Mouse (Mus musculus) right cerebral cortex, postnatal 25 days (tissue): ENCODE measurements around the gene Rnase12.
"Not testable (repeated sequence)": the region's sequence is repeated elsewhere in the genome, so short reads cannot be mapped to it uniquely, and the experiment has no call there.

ENCODE experiments used
- DNase-seq: peaks from one replicate; pipeline ENCODE4 v3.0.0; 2022

Rnase12 gene

GRCm38 (mm10) chr14:51014724-51015123 lies 42.7 kb downstream of the Rnase12 start:
- not testable (repeated sequence) for DNase-seq

DNA sequence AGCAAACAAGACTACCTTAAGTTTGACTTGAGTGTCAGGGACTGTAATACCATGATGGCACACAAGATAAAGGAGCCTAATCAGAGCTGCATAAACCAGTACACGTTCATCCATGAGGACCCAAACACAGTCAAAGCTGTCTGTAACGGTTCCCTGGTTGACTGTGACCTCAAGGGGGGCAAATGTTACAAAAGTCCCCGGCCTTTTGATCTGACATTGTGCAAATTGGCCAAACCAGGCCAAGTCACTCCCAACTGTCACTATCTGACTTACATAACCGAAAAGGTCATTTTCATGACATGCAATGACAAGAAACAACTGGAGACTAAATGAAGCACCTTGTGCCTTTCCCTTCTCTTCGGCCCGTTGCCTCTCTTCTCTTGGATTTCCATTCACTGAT lies 47.9 kb downstream of the Rnase12 start:
- no peak for DNase-seq

- no peak for DNase-seq
Measured at GRCm38 (mm10) chr14:51008781-51009180, 48.7 kb downstream of the Rnase12 start.

GRCm38 (mm10) chr14:51007914-51008713 lies 49.3 kb downstream of the Rnase12 start:
- peak; percentile 44 for DNase-seq

DNA sequence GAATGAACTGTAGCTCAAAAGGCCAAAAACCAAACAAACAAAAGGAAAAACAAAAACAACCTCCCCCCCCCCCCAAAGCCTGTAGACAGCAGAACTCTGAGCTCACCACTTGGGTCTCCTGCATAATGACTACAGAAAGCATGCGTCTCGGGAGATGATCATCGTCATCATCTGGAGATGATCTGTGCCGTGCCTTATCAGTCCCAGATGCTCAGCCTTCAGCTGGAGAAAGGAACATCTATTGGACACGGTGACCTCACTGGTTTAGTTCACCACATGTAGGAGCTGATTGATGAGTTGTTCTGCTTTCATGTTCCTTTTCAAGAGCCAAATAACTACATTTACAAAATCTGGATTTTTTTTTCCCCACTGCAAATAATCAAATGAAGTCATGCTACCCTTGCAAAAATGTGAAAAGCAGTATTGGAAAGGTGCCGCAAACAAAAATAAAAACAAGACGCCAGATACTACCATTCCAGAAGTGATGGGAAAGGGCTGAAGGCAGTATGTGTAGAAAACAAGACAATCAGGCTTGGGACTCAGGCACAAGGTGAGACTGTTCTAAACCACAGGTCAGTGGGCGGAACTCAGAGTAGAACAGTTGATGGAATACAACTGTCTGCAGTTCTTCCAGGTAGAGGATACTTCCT lies 50.2 kb downstream of the Rnase12 start, which contains the start of gene Rnase10:
Gene Rnase10 (plus strand): TSS at position 600 of the 650 bp plus-strand sequence.
- no peak for DNase-seq
